Mouse (Mus musculus) liver, adult 2 months (tissue): Measurements from ENCODE around the gene Elovl2. TPM values are rescaled to one million over a fixed set of nuclear protein-coding genes. Genes with fewer than 3 reads are reported as not detected.

ENCODE experiments used
- DNase-seq: peaks from one replicate; pipeline ENCODE4 v3.0.0-alpha.2; 2011; ENCODE audit warnings: low read depth, low spot score; ENCODE audit errors: extremely low read depth
- H3K27ac ChIP-seq: fragments of 200-500 bp; replicated peaks from 2 replicates; pipeline ENCODE4 v1.5.1; 2012; ENCODE audit warnings: low read depth, mild to moderate bottlenecking, control low read depth, inconsistent platforms, low read length; ENCODE audit not compliant: insufficient read depth
- H3K27me3 ChIP-seq: fragments of 200-500 bp; 2 replicates; pipeline ENCODE4 v1.6.1; 2012; ENCODE audit warnings: mild to moderate bottlenecking, moderate library complexity, low read length, inconsistent platforms; ENCODE audit not compliant: control insufficient read depth, insufficient read depth
- H3K36me3 ChIP-seq: fragments of 200-500 bp; 2 replicates; pipeline ENCODE4 v1.6.1; 2012; ENCODE audit warnings: low read length, inconsistent platforms; ENCODE audit not compliant: control insufficient read depth, insufficient read depth
- H3K4me1 ChIP-seq: fragments of 200-500 bp; 2 replicates; pipeline ENCODE4 v1.6.1; 2011; ENCODE audit warnings: low read length; ENCODE audit not compliant: control insufficient read depth, insufficient read depth
- H3K4me3 ChIP-seq: fragments of 200-500 bp; 2 replicates; pipeline ENCODE4 v1.5.1; 2011; ENCODE audit warnings: low read depth, mild to moderate bottlenecking, control low read depth, low read length, moderate library complexity; ENCODE audit not compliant: insufficient read depth
- H3K79me2 ChIP-seq: fragments of 200-500 bp; 2 replicates; pipeline ENCODE4 v1.6.1; 2012; ENCODE audit warnings: inconsistent platforms, mild to moderate bottlenecking, low read length, moderate library complexity; ENCODE audit not compliant: control insufficient read depth, insufficient read depth
- H3K9ac ChIP-seq: fragments of 200-500 bp; 2 replicates; pipeline ENCODE4 v1.6.1; 2012; ENCODE audit warnings: low read depth, mild to moderate bottlenecking, control low read depth, inconsistent platforms, low read length
- CTCF ChIP-seq: fragments of 200-500 bp; IDR thresholded peaks from 2 replicates; pipeline ENCODE4 v1.5.1; 2011; ENCODE audit warnings: low read depth, low read length, control low read depth
- POLR2A ChIP-seq: fragments of 200-500 bp; IDR thresholded peaks from 2 replicates; pipeline ENCODE4 v1.6.1; 2011; ENCODE audit warnings: low read length, control low read depth; ENCODE audit not compliant: insufficient read depth; ENCODE audit errors: extremely low read depth
- WGBS: fragments of 180-500 bp; shearing (Covaris S2); methylation state at CpG from one replicate; pipeline ENCODE4 v1.1.7; 2018; 5-methylcytosine and 5-hydroxymethylcytosine counted together
- polyA plus RNA-seq: library from polyadenylated mRNA; depleted of rRNA; stranded (reverse); fragments of >200 nt; gene quantifications from 2 replicates; pipeline ENCODE4 v1.2.3, GENCODE M21; 2012
- total RNA-seq: library from RNA; depleted of rRNA; stranded (reverse); fragments of >200 nt; gene quantifications from 2 replicates; pipeline ENCODE4 v1.2.3, GENCODE M21; 2014

The Elovl2 gene
- total and polyA plus RNA-seq, 2 experiments, result 182 to 287 TPM

GRCm38 (mm10) chr13:41232209-41232608 lies 12.0 kb upstream of the Elovl2 start:
- Histone ChIP-seq H3K36me3 (no peaks in the 10 kb centered on the region), H3K9ac (peak overlapping the region; percentile 66), H3K79me2 (no peaks in the 10 kb centered on the region), H3K27me3 (no peaks in the 10 kb centered on the region), H3K4me3 (peak overlapping the region; percentile 25), H3K4me1 (peaks cover 33% of the 10 kb centered on the region), H3K27ac (peak overlapping the region; percentile 94)
- 31% methylated on average over 15 of the region's 15 CpGs for WGBS
- no peak for TF ChIP-seq CTCF
- TF ChIP-seq POLR2A, result no peak; the same call in 1 of the 2 replicates
- peak; percentile 96 for DNase-seq

GRCm38 (mm10) chr13:41231389-41231983 lies 11.3 kb upstream of the Elovl2 start:
- no peaks in the 10 kb centered on the region for H3K36me3 ChIP-seq
- H3K4me1 ChIP-seq, result peaks cover 33% of the 10 kb centered on the region
- peak overlapping the region; percentile 55 for H3K27ac ChIP-seq
- no peaks in the 10 kb centered on the region for H3K27me3 ChIP-seq
- H3K79me2 ChIP-seq, result no peaks in the 10 kb centered on the region
- 81% methylated on average over 12 of the region's 12 CpGs for WGBS
- DNase-seq, result no peak
- no peak overlapping the region for H3K4me3 ChIP-seq
- TF ChIP-seq CTCF, result no peak
- TF ChIP-seq POLR2A, result no peak
- peak overlapping the region; percentile 12; the same call in 1 of the 2 replicates for H3K9ac ChIP-seq

- Histone ChIP-seq H3K36me3 (no peaks in the 10 kb centered on the region), H3K27ac (no peak overlapping the region), H3K27me3 (no peaks in the 10 kb centered on the region), H3K79me2 (no peaks in the 10 kb centered on the region), H3K4me3 (no peak overlapping the region), H3K9ac (no peak overlapping the region), H3K4me1 (peaks cover 34% of the 10 kb centered on the region)
- TF ChIP-seq POLR2A (no peak), CTCF (no peak)
- WGBS, result 91% methylated on average over 5 of the region's 5 CpGs
- no peak for DNase-seq
Measured at GRCm38 (mm10) chr13:41230256-41230655, 10.1 kb upstream of the Elovl2 start.

- H3K27me3 ChIP-seq, result no peaks in the 10 kb centered on the region
- H3K27ac ChIP-seq, result peak overlapping the region; percentile 89
- no peak overlapping the region for H3K4me3 ChIP-seq
- H3K4me1 ChIP-seq, result peaks cover 21% of the 10 kb centered on the region
- 27% methylated on average over 5 of the region's 5 CpGs for WGBS
- H3K9ac ChIP-seq, result no peak overlapping the region
- H3K36me3 ChIP-seq, result no peaks in the 10 kb centered on the region
- DNase-seq, result peak; percentile 75
- no peak for TF ChIP-seq POLR2A
- TF ChIP-seq CTCF, result no peak
- no peaks in the 10 kb centered on the region for H3K79me2 ChIP-seq
Measured at GRCm38 (mm10) chr13:41228060-41228459, 7.9 kb upstream of the Elovl2 start.

- no peaks in the 10 kb centered on the region for H3K36me3 ChIP-seq
- TF ChIP-seq POLR2A (no peak), CTCF (no peak)
- H3K79me2 ChIP-seq, result no peaks in the 10 kb centered on the region
- peak overlapping the region; percentile 74 for H3K27ac ChIP-seq
- H3K4me3 ChIP-seq, result no peak overlapping the region; the same call in 1 of the 2 replicates
- peaks cover 18% of the 10 kb centered on the region for H3K4me1 ChIP-seq
- no peaks in the 10 kb centered on the region for H3K27me3 ChIP-seq
- peak; percentile 95 for DNase-seq
- H3K9ac ChIP-seq, result no peak overlapping the region
- 13% methylated on average over 5 of the region's 5 CpGs for WGBS
Measured at GRCm38 (mm10) chr13:41226513-41226912, 6.3 kb upstream of the Elovl2 start.

GRCm38 (mm10) chr13:41219687-41220303 lies 410 bp downstream of the Elovl2 start:
- TF ChIP-seq POLR2A, result no peak
- no peak for TF ChIP-seq CTCF
- Histone ChIP-seq H3K79me2 (peaks cover 18% of the 10 kb centered on the region), H3K9ac (peak overlapping the region; percentile 95), H3K4me1 (peaks cover 17% of the 10 kb centered on the region), H3K27me3 (no peaks in the 10 kb centered on the region), H3K36me3 (no peaks in the 10 kb centered on the region), H3K4me3 (peak overlapping the region; percentile 88), H3K27ac (peak overlapping the region; percentile 82)
- no peak for DNase-seq
- WGBS, result 1% methylated on average over 33 of the region's 39 CpGs
